Mouse (Mus musculus) cortical plate, adult 2 months (tissue): ENCODE results near the gene Gm17334. TPM values are rescaled to one million over a fixed set of nuclear protein-coding genes. Genes with fewer than 3 reads are reported as not detected.

ENCODE experiments used
- H3K27ac ChIP-seq: fragments of 200-500 bp; 2 replicates; pipeline ENCODE4 v1.5.1; 2012; ENCODE audit warnings: low read length, control low read depth, inconsistent platforms; ENCODE audit not compliant: insufficient read depth
- H3K4me1 ChIP-seq: fragments of 200-500 bp; 2 replicates; pipeline ENCODE4 v1.6.1; 2011; ENCODE audit warnings: low read length; ENCODE audit not compliant: control insufficient read depth, insufficient read depth
- H3K4me3 ChIP-seq: fragments of 200-500 bp; 2 replicates; pipeline ENCODE4 v1.5.1; 2011; ENCODE audit warnings: mild to moderate bottlenecking, low read length, control low read depth; ENCODE audit not compliant: insufficient read depth
- CTCF ChIP-seq: fragments of 200-500 bp; IDR thresholded peaks from 2 replicates; pipeline ENCODE4 v1.5.1; 2011; ENCODE audit warnings: mild to moderate bottlenecking, control low read depth, low read length; ENCODE audit not compliant: insufficient read depth; ENCODE audit errors: extremely low read depth
- POLR2A ChIP-seq: fragments of 200-500 bp; IDR thresholded peaks from 2 replicates; pipeline ENCODE4 v1.6.1; 2011; ENCODE audit warnings: mild to moderate bottlenecking, low read length, control low read depth; ENCODE audit not compliant: insufficient read depth; ENCODE audit errors: extremely low read depth
- polyA plus RNA-seq: library from polyadenylated mRNA; depleted of rRNA; stranded (reverse); fragments of >200 nt; gene quantifications from 2 replicates; pipeline ENCODE4 v1.2.3, GENCODE M21; 2012

Gene Gm17334
- polyA plus RNA-seq, 1 experiment, result 1.4 TPM

- no peaks in the 10 kb centered on the region for H3K4me1 ChIP-seq
- H3K4me3 ChIP-seq, result no peak overlapping the region
- TF ChIP-seq POLR2A (no peak), CTCF (no peak)
- no peak overlapping the region for H3K27ac ChIP-seq
These were observed 13.4 kb upstream of the Gm17334 start for GRCm38 (mm10) chr11:53786058-53787031.

- H3K27ac ChIP-seq, result no peak overlapping the region
- no peaks in the 10 kb centered on the region for H3K4me1 ChIP-seq
- TF ChIP-seq POLR2A, result no peak
- no peak for TF ChIP-seq CTCF
- H3K4me3 ChIP-seq, result no peak overlapping the region
These were observed 12.4 kb upstream of the Gm17334 start for GRCm38 (mm10) chr11:53785311-53785936.

- TF ChIP-seq POLR2A, result no peak
- TF ChIP-seq CTCF, result no peak
- Histone ChIP-seq H3K27ac (no peak overlapping the region), H3K4me1 (no peaks in the 10 kb centered on the region), H3K4me3 (no peak overlapping the region)
These were observed 10.3 kb upstream of the Gm17334 start for GRCm38 (mm10) chr11:53783288-53783687.

GRCm38 (mm10) chr11:53781964-53782363 is 9.0 kb upstream of the Gm17334 start:
- H3K27ac ChIP-seq, result no peak overlapping the region
- no peaks in the 10 kb centered on the region for H3K4me1 ChIP-seq
- TF ChIP-seq POLR2A (no peak), CTCF (no peak)
- H3K4me3 ChIP-seq, result no peak overlapping the region

GRCm38 (mm10) chr11:53781201-53781775 is 8.3 kb upstream of the Gm17334 start:
- Histone ChIP-seq H3K27ac (no peak overlapping the region), H3K4me1 (no peaks in the 10 kb centered on the region), H3K4me3 (no peak overlapping the region)
- TF ChIP-seq POLR2A, result no peak
- no peak for TF ChIP-seq CTCF

- Histone ChIP-seq H3K4me3 (no peak overlapping the region), H3K27ac (no peak overlapping the region), H3K4me1 (no peaks in the 10 kb centered on the region)
- TF ChIP-seq CTCF, result no peak
- no peak for TF ChIP-seq POLR2A
These were observed 7.3 kb upstream of the Gm17334 start for GRCm38 (mm10) chr11:53780262-53780661.

GRCm38 (mm10) chr11:53779808-53780207 is 6.8 kb upstream of the Gm17334 start:
- TF ChIP-seq POLR2A (no peak), CTCF (no peak)
- no peak overlapping the region for H3K4me3 ChIP-seq
- no peaks in the 10 kb centered on the region for H3K4me1 ChIP-seq
- no peak overlapping the region for H3K27ac ChIP-seq

- no peak overlapping the region for H3K27ac ChIP-seq
- H3K4me1 ChIP-seq, result no peaks in the 10 kb centered on the region
- H3K4me3 ChIP-seq, result no peak overlapping the region
- TF ChIP-seq POLR2A, result no peak
- TF ChIP-seq CTCF, result no peak
These were observed 5.5 kb upstream of the Gm17334 start for GRCm38 (mm10) chr11:53778455-53778854.

- H3K27ac ChIP-seq, result no peak overlapping the region
- no peak overlapping the region for H3K4me3 ChIP-seq
- H3K4me1 ChIP-seq, result no peaks in the 10 kb centered on the region
- TF ChIP-seq POLR2A (no peak), CTCF (no peak)
These were observed 4.7 kb upstream of the Gm17334 start for GRCm38 (mm10) chr11:53777736-53778135.

- Histone ChIP-seq H3K27ac (no peak overlapping the region), H3K4me3 (no peak overlapping the region), H3K4me1 (no peaks in the 10 kb centered on the region)
- TF ChIP-seq CTCF (no peak), POLR2A (no peak)
These were observed 1.8 kb upstream of the Gm17334 start for GRCm38 (mm10) chr11:53774659-53775255.
